Mouse (Mus musculus) heart, postnatal 0 days (tissue): Measurements from ENCODE around the gene Mettl7a1. TPM values are rescaled to one million over a fixed set of nuclear protein-coding genes. Genes with fewer than 3 reads are reported as not detected.
"Not testable (repeated sequence)": the region's sequence is repeated elsewhere in the genome, so short reads cannot be mapped to it uniquely, and the experiment has no call there.

ENCODE experiments used
- ATAC-seq: fragments of 200-750 bp; cut with Nextera tagmentation; 2 replicates; pipeline ENCODE4 v1.8.0; 2017; ENCODE audit warnings: low read depth, moderate number of reproducible peaks, moderate library complexity; ENCODE audit not compliant: insufficient read depth
- DNase-seq: peaks from one replicate; pipeline ENCODE4 v3.0.0-alpha.2; 2016; ENCODE audit warnings: low spot score
- H3K27ac ChIP-seq: fragments of 300-500 bp; sonication (generic); 2 replicates; pipeline ENCODE4 v1.5.1; 2014; ENCODE audit warnings: low read depth, mild to moderate bottlenecking
- H3K27me3 ChIP-seq: fragments of 300-500 bp; sonication (generic); 2 replicates; pipeline ENCODE4 v1.6.1; 2014; ENCODE audit warnings: low read length, mixed read lengths; ENCODE audit not compliant: control insufficient read depth, insufficient read depth
- H3K36me3 ChIP-seq: fragments of 300-500 bp; sonication (generic); replicated peaks from 2 replicates; pipeline ENCODE4 v1.6.1; 2014; ENCODE audit warnings: low read length, mixed read lengths; ENCODE audit not compliant: control insufficient read depth, insufficient read depth
- H3K4me1 ChIP-seq: fragments of 300-500 bp; sonication (generic); 2 replicates; pipeline ENCODE4 v1.6.1; 2014; ENCODE audit warnings: antibody characterized with exemption; ENCODE audit not compliant: control insufficient read depth, insufficient read depth
- H3K4me2 ChIP-seq: fragments of 300-500 bp; sonication (generic); 2 replicates; pipeline ENCODE4 v1.6.1; 2014; ENCODE audit warnings: low read depth, mild to moderate bottlenecking, low read length, moderate library complexity
- H3K4me3 ChIP-seq: fragments of 300-500 bp; sonication (generic); 2 replicates; pipeline ENCODE4 v1.5.1; 2014; ENCODE audit warnings: low read depth, low read length
- H3K9ac ChIP-seq: fragments of 300-500 bp; sonication (generic); replicated peaks from 2 replicates; pipeline ENCODE4 v1.6.1; 2014; ENCODE audit warnings: low read depth, low read length, mixed read lengths
- H3K9me3 ChIP-seq: fragments of 300-500 bp; sonication (generic); replicated peaks from 2 replicates; pipeline ENCODE4 v1.6.1; 2016; ENCODE audit warnings: low read length; ENCODE audit not compliant: control insufficient read depth
- CTCF ChIP-seq: IDR thresholded peaks from 2 replicates; pipeline ENCODE4 v1.5.1; 2016; ENCODE audit warnings: antibody characterized with exemption, control low read depth, low read depth
- EP300 ChIP-seq: IDR thresholded peaks from 2 replicates; pipeline ENCODE4 v1.6.1; 2016; ENCODE audit warnings: antibody characterized with exemption, low read depth
- WGBS: fragments of 180-500 bp; shearing (Covaris S2); extraction: QIAGEN DNeasy Blood & Tissue Kit; methylation state at CpG from one replicate; pipeline ENCODE4 v1.1.7; 2014; 5-methylcytosine and 5-hydroxymethylcytosine counted together
- polyA plus RNA-seq: library from polyadenylated mRNA; unstranded; fragments of >200 nt; fragmentation: Nextera tagmentation; extraction: Ambion mirVana; gene quantifications from 2 replicates; pipeline ENCODE4 v1.2.1, GENCODE M21; 2015
- total RNA-seq: library from RNA; depleted of rRNA; stranded (reverse); fragments of >200 nt; gene quantifications from 2 replicates; pipeline ENCODE4 v1.2.3, GENCODE M21; 2014; ENCODE audit warnings: low replicate concordance; rRNA removed

Gene Mettl7a1
- total and polyA plus RNA-seq, 2 experiments from 2014 or later, result 7.0 to 23.6 TPM

- no peaks in the 10 kb centered on the region for H3K27me3 ChIP-seq
- H3K4me3 ChIP-seq, result no peak overlapping the region
- no peaks in the 10 kb centered on the region for H3K36me3 ChIP-seq
- DNase-seq (no peak), ATAC-seq (no peak)
- no peaks in the 10 kb centered on the region for H3K9me3 ChIP-seq
- H3K4me1 ChIP-seq, result peaks cover 13% of the 10 kb centered on the region; the same call in 1 of the 2 replicates
- 82% methylated on average over 5 of the region's 5 CpGs for WGBS
- TF ChIP-seq EP300, result no peak
- no peak for TF ChIP-seq CTCF
- no peak overlapping the region for H3K27ac ChIP-seq
- H3K4me2 ChIP-seq, result no peak overlapping the region
- H3K9ac ChIP-seq, result no peak overlapping the region
Measured at GRCm38 (mm10) chr15:100355876-100356275, 51.9 kb downstream of the Mettl7a1 start.

- no peaks in the 10 kb centered on the region for H3K4me1 ChIP-seq
- no peaks in the 10 kb centered on the region for H3K27me3 ChIP-seq
- no peak within 1 kb of the TSS for H3K4me3 ChIP-seq
- no peaks in the 10 kb centered on the region for H3K36me3 ChIP-seq
- no peak for TF ChIP-seq EP300
- no peak within 1 kb of the TSS for H3K4me2 ChIP-seq
- DNase-seq (no peak), ATAC-seq (no peak)
- H3K9ac ChIP-seq, result no peak within 1 kb of the TSS
- WGBS, result 63% methylated on average over 7 of the region's 7 CpGs
- H3K27ac ChIP-seq, result no peak within 1 kb of the TSS
- H3K9me3 ChIP-seq, result 0 out of 2 replicates have a peak, but pooled peaks cover 3% of the 10 kb centered on the region
Measured at GRCm38 (mm10) chr15:100364242-100364641, 60.3 kb downstream of the Mettl7a1 start, which contains the start of gene Higd1c. Higd1c (plus strand) TSS chr15:100364542.

DNA sequence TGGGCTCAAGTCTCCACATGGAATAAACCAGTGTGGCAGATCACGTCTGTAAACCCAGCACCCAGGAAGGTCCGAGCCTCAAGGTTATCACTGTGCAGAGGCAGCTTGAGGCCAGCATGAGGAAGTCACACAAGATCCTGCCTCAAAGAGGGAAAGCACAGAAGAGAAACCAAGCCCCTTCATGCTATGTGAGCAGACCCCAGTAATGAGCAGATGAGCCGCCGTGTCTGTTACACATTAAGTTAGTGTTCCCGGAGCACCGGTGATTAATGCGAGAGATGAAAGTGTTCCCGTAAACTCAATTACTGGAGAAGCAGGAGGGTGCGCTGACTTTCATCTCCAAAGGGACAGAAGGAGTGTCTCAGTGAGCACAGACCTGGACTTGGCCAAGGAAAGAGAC lies 62.0 kb downstream of the Mettl7a1 start:
- not testable (repeated sequence) for H3K4me3 ChIP-seq, DNase-seq, H3K27ac ChIP-seq, H3K9me3 ChIP-seq, H3K4me1 ChIP-seq, ATAC-seq, H3K27me3 ChIP-seq, H3K9ac ChIP-seq, H3K4me2 ChIP-seq, H3K36me3 ChIP-seq
- 87% methylated on average over 7 of the region's 9 CpGs for WGBS

- TF ChIP-seq CTCF, result no peak
- TF ChIP-seq EP300, result no peak
- no peaks in the 10 kb centered on the region for H3K27me3 ChIP-seq
- ATAC-seq (no peak), DNase-seq (no peak)
- 0 out of 2 replicates have a peak, but pooled peaks cover 3% of the 10 kb centered on the region for H3K9me3 ChIP-seq
- 83% methylated on average over 7 of the region's 7 CpGs for whole genome bisulfite sequencing
- H3K4me3 ChIP-seq, result no peak overlapping the region
- no peaks in the 10 kb centered on the region for H3K36me3 ChIP-seq
- no peak overlapping the region for H3K9ac ChIP-seq
- H3K4me2 ChIP-seq, result no peak overlapping the region
- no peaks in the 10 kb centered on the region for H3K4me1 ChIP-seq
- no peak overlapping the region for H3K27ac ChIP-seq
Measured at GRCm38 (mm10) chr15:100367119-100367518, 63.2 kb downstream of the Mettl7a1 start.

- Histone ChIP-seq H3K27me3 (no peaks in the 10 kb centered on the region), H3K4me1 (no peaks in the 10 kb centered on the region), H3K9ac (no peak overlapping the region), H3K27ac (no peak overlapping the region), H3K4me3 (no peak overlapping the region), H3K36me3 (no peaks in the 10 kb centered on the region), H3K4me2 (no peak overlapping the region), H3K9me3 (no peaks in the 10 kb centered on the region)
- DNase-seq (peak; percentile 44), ATAC-seq (no peak)
- 32% methylated on average over 5 of the region's 5 CpGs for WGBS
- TF ChIP-seq EP300 (no peak), CTCF (peak; percentile 68)
Measured at GRCm38 (mm10) chr15:100375066-100375465, 71.1 kb downstream of the Mettl7a1 start.

- not testable (repeated sequence) for H3K27me3 ChIP-seq, H3K27ac ChIP-seq, DNase-seq, H3K4me1 ChIP-seq, H3K4me2 ChIP-seq, H3K36me3 ChIP-seq, H3K9ac ChIP-seq, H3K4me3 ChIP-seq, H3K9me3 ChIP-seq
- ATAC-seq, result peak; percentile 41
- 26% methylated on average over 3 of the region's 9 CpGs for WGBS
Measured at GRCm38 (mm10) chr15:100377847-100378505, 74.0 kb downstream of the Mettl7a1 start.

Other genes starting within 250 kb of the Mettl7a1 start
- gene Atf1, start 76.3 kb upstream of the Mettl7a1 start, total RNA-seq, result 12.1 and 51.4 TPM in 2 replicates
- 33.1 and 33.9 TPM in 2 replicates for gene Atf1, start 76.3 kb upstream of the Mettl7a1 start, polyA plus RNA-seq
- gene Tmprss12, start 23.3 kb upstream of the Mettl7a1 start, total RNA-seq, result not detected in 2 replicates
- not detected in 2 replicates for gene Tmprss12, start 23.3 kb upstream of the Mettl7a1 start, polyA plus RNA-seq
- 0.08 TPM in 1 of 2 replicates, not detected in the other for gene Mettl7a3, start 30.8 kb downstream of the Mettl7a1 start, total RNA-seq
- gene Mettl7a3, start 30.8 kb downstream of the Mettl7a1 start, polyA plus RNA-seq, result not detected in 2 replicates
- gene Methig1, start 49.0 kb downstream of the Mettl7a1 start, total RNA-seq, result not detected in 2 replicates
- not detected in 2 replicates for gene Methig1, start 49.0 kb downstream of the Mettl7a1 start, polyA plus RNA-seq
- not detected in 2 replicates for gene Mettl7a2, start 49.1 kb downstream of the Mettl7a1 start, total RNA-seq
- gene Mettl7a2, start 49.1 kb downstream of the Mettl7a1 start, polyA plus RNA-seq, result not detected in 2 replicates
- not detected in 2 replicates for gene Higd1c, start 60.4 kb downstream of the Mettl7a1 start, total RNA-seq
- gene Higd1c, start 60.4 kb downstream of the Mettl7a1 start, polyA plus RNA-seq, result not detected in 2 replicates
- not detected in 2 replicates for gene Gm5475, start 118.0 kb downstream of the Mettl7a1 start, total RNA-seq
- gene Gm5475, start 118.0 kb downstream of the Mettl7a1 start, polyA plus RNA-seq, result 0.04 TPM in 1 of 2 replicates, not detected in the other
- 18.0 and 66.7 TPM in 2 replicates for gene Slc11a2, start 120.9 kb downstream of the Mettl7a1 start, total RNA-seq
- gene Slc11a2, start 120.9 kb downstream of the Mettl7a1 start, polyA plus RNA-seq, result 12.0 and 13.9 TPM in 2 replicates
- 18.5 and 25.5 TPM in 2 replicates for gene Letmd1, start 164.9 kb downstream of the Mettl7a1 start, total RNA-seq
- gene Letmd1, start 164.9 kb downstream of the Mettl7a1 start, polyA plus RNA-seq, result 7.5 and 7.6 TPM in 2 replicates
- gene Csrnp2, start 191.3 kb downstream of the Mettl7a1 start, total RNA-seq, result 5.1 and 6.0 TPM in 2 replicates
- 4.6 and 5.0 TPM in 2 replicates for gene Csrnp2, start 191.3 kb downstream of the Mettl7a1 start, polyA plus RNA-seq
- gene Tfcp2, start 247.9 kb downstream of the Mettl7a1 start, total RNA-seq, result 9.9 and 11.0 TPM in 2 replicates
- 11.2 and 13.9 TPM in 2 replicates for gene Tfcp2, start 247.9 kb downstream of the Mettl7a1 start, polyA plus RNA-seq